Mouse (Mus musculus) testis, adult 2 months (tissue): ENCODE measurements at regions not wholly inside any gene's neighbourhood (a gene's known extent, or its start where the extent isn't known, plus 50 kb on each side); places are given as distances from the start of the nearest gene placed in this dataset.

Experiments
- CTCF ChIP-seq: fragments of 200-500 bp; IDR thresholded peaks from 2 replicates; pipeline ENCODE4 v1.5.1; 2012; ENCODE audit warnings: low read depth, mild to moderate bottlenecking, inconsistent platforms, low read length, moderate library complexity; ENCODE audit not compliant: control insufficient read depth, insufficient read depth, insufficient replicate concordance
- POLR2A ChIP-seq: fragments of 200-500 bp; IDR thresholded peaks from 2 replicates; pipeline ENCODE4 v1.6.1; 2012; ENCODE audit warnings: low read depth, mild to moderate bottlenecking, inconsistent platforms, low read length, moderate library complexity; ENCODE audit not compliant: control insufficient read depth

- TF ChIP-seq POLR2A (no peak), CTCF (no peak)
These were observed 88.6 kb upstream of the Ahr start for GRCm38 (mm10) chr12:35623484-35623883.
